Mouse (Mus musculus): Measurements from ENCODE around the gene Ube2o. TPM values are rescaled to one million over a fixed set of nuclear protein-coding genes. Genes with fewer than 3 reads are reported as not detected.

Gene Ube2o
- polyA plus RNA-seq, 1 experiment, result 7.9 TPM

GRCm38 (mm10) chr11:116505573-116505972, 75.7 kb downstream of the Ube2o start:
- Histone ChIP-seq H3K36me3 (ENCODE audit: control insufficient read depth, insufficient read depth, low read length) (no peaks in the 10 kb centered on the region), H3K27ac (ENCODE audit: insufficient read depth, low read depth, low read length) (no peak overlapping the region), H3K4me3 (ENCODE audit: low read depth, low read length) (no peak overlapping the region), H3K27me3 (ENCODE audit: control insufficient read depth, insufficient read depth, low read length) (no peaks in the 10 kb centered on the region), H3K4me1 (ENCODE audit: control insufficient read depth, insufficient read depth, insufficient read length, low read length) (no peaks in the 10 kb centered on the region)
- 76% methylated on average over 5 of the region's 5 CpGs for WGBS
- TF ChIP-seq POLR2A (IDR thresholded peaks at IDR 0.05; ENCODE audit: low read depth, low read length) (no peak), CTCF (IDR thresholded peaks at IDR 0.05; ENCODE audit: extremely low read depth, insufficient read length, insufficient replicate concordance, low read depth, low read length) (no peak)

- no peaks in the 10 kb centered on the region for H3K36me3 ChIP-seq (ENCODE audit: control insufficient read depth, insufficient read depth, low read length)
- 86% methylated on average over 17 of the region's 17 CpGs for whole genome bisulfite sequencing
- H3K4me1 ChIP-seq (ENCODE audit: control insufficient read depth, insufficient read depth, insufficient read length, low read length), result no peaks in the 10 kb centered on the region
- no peak overlapping the region for H3K27ac ChIP-seq (ENCODE audit: insufficient read depth, low read depth, low read length)
- no peaks in the 10 kb centered on the region for H3K27me3 ChIP-seq (ENCODE audit: control insufficient read depth, insufficient read depth, low read length)
- TF ChIP-seq CTCF (IDR thresholded peaks at IDR 0.05; ENCODE audit: extremely low read depth, insufficient read length, insufficient replicate concordance, low read depth, low read length) (no peak), POLR2A (IDR thresholded peaks at IDR 0.05; ENCODE audit: low read depth, low read length) (no peak)
- H3K4me3 ChIP-seq (ENCODE audit: low read depth, low read length), result no peak overlapping the region
Measured at GRCm38 (mm10) chr11:116504516-116504915, 76.7 kb downstream of the Ube2o start.

GRCm38 (mm10) chr11:116501005-116501746, 80.1 kb downstream of the Ube2o start:
- Histone ChIP-seq H3K4me3 (ENCODE audit: low read depth, low read length) (no peak overlapping the region), H3K4me1 (ENCODE audit: control insufficient read depth, insufficient read depth, insufficient read length, low read length) (no peaks in the 10 kb centered on the region), H3K36me3 (ENCODE audit: control insufficient read depth, insufficient read depth, low read length) (no peaks in the 10 kb centered on the region), H3K27ac (ENCODE audit: insufficient read depth, low read depth, low read length) (no peak overlapping the region), H3K27me3 (ENCODE audit: control insufficient read depth, insufficient read depth, low read length) (no peaks in the 10 kb centered on the region)
- WGBS, result 12% methylated on average over 7 of the region's 7 CpGs
- TF ChIP-seq POLR2A (IDR thresholded peaks at IDR 0.05; ENCODE audit: low read depth, low read length) (no peak), CTCF (IDR thresholded peaks at IDR 0.05; ENCODE audit: extremely low read depth, insufficient read length, insufficient replicate concordance, low read depth, low read length) (no peak)

GRCm38 (mm10) chr11:116499018-116499417, 82.2 kb downstream of the Ube2o start:
- Histone ChIP-seq H3K27me3 (ENCODE audit: control insufficient read depth, insufficient read depth, low read length) (no peaks in the 10 kb centered on the region), H3K36me3 (ENCODE audit: control insufficient read depth, insufficient read depth, low read length) (no peaks in the 10 kb centered on the region), H3K4me3 (ENCODE audit: low read depth, low read length) (no peak overlapping the region), H3K4me1 (ENCODE audit: control insufficient read depth, insufficient read depth, insufficient read length, low read length) (peaks cover 1% of the 10 kb centered on the region; the same call in 1 of the 2 replicates), H3K27ac (ENCODE audit: insufficient read depth, low read depth, low read length) (no peak overlapping the region)
- WGBS, result 51% methylated on average over 6 of the region's 6 CpGs
- no peak for TF ChIP-seq POLR2A (IDR thresholded peaks at IDR 0.05; ENCODE audit: low read depth, low read length)
- TF ChIP-seq CTCF (IDR thresholded peaks at IDR 0.05; ENCODE audit: extremely low read depth, insufficient read length, insufficient replicate concordance, low read depth, low read length), result no peak

- TF ChIP-seq CTCF (IDR thresholded peaks at IDR 0.05; ENCODE audit: extremely low read depth, insufficient read length, insufficient replicate concordance, low read depth, low read length), result no peak
- no peak for TF ChIP-seq POLR2A (IDR thresholded peaks at IDR 0.05; ENCODE audit: low read depth, low read length)
- Histone ChIP-seq H3K27ac (ENCODE audit: insufficient read depth, low read depth, low read length) (no peak overlapping the region), H3K4me3 (ENCODE audit: low read depth, low read length) (0 out of 2 replicates have a peak overlapping the region, but pooled peaks have one; percentile 10), H3K4me1 (ENCODE audit: control insufficient read depth, insufficient read depth, insufficient read length, low read length) (peaks cover 4% of the 10 kb centered on the region; the same call in 1 of the 2 replicates), H3K36me3 (ENCODE audit: control insufficient read depth, insufficient read depth, low read length) (no peaks in the 10 kb centered on the region), H3K27me3 (ENCODE audit: control insufficient read depth, insufficient read depth, low read length) (no peaks in the 10 kb centered on the region)
- WGBS, result 37% methylated on average over 34 of the region's 34 CpGs
Measured at GRCm38 (mm10) chr11:116498596-116498995, 82.7 kb downstream of the Ube2o start.

GRCm38 (mm10) chr11:116497313-116497712, 83.9 kb downstream of the Ube2o start:
- no peak overlapping the region for H3K4me3 ChIP-seq (ENCODE audit: low read depth, low read length)
- no peak for TF ChIP-seq CTCF (IDR thresholded peaks at IDR 0.05; ENCODE audit: extremely low read depth, insufficient read length, insufficient replicate concordance, low read depth, low read length)
- TF ChIP-seq POLR2A (IDR thresholded peaks at IDR 0.05; ENCODE audit: low read depth, low read length), result no peak
- WGBS, result 69% methylated on average over 4 of the region's 4 CpGs
- no peaks in the 10 kb centered on the region for H3K27me3 ChIP-seq (ENCODE audit: control insufficient read depth, insufficient read depth, low read length)
- no peaks in the 10 kb centered on the region for H3K36me3 ChIP-seq (ENCODE audit: control insufficient read depth, insufficient read depth, low read length)
- H3K4me1 ChIP-seq (ENCODE audit: control insufficient read depth, insufficient read depth, insufficient read length, low read length), result peaks cover 14% of the 10 kb centered on the region; the same call in 1 of the 2 replicates
- H3K27ac ChIP-seq (ENCODE audit: insufficient read depth, low read depth, low read length), result no peak overlapping the region

GRCm38 (mm10) chr11:116494474-116495174, 86.6 kb downstream of the Ube2o start:
- H3K27ac ChIP-seq (ENCODE audit: insufficient read depth, low read depth, low read length), result peak overlapping the region; percentile 93

More at GRCm38 (mm10) chr11:116494474-116495174, 86.6 kb downstream of the Ube2o start:
- Histone ChIP-seq H3K27me3 (ENCODE audit: control insufficient read depth, insufficient read depth, low read length) (no peaks in the 10 kb centered on the region), H3K36me3 (ENCODE audit: control insufficient read depth, insufficient read depth, low read length) (no peaks in the 10 kb centered on the region), H3K4me1 (ENCODE audit: control insufficient read depth, insufficient read depth, insufficient read length, low read length) (peaks cover 19% of the 10 kb centered on the region; the same call in 1 of the 2 replicates), H3K4me3 (ENCODE audit: low read depth, low read length) (peak overlapping the region; percentile 0; the same call in 1 of the 2 replicates)
- WGBS, result 18% methylated on average over 13 of the region's 13 CpGs
- no peak for TF ChIP-seq CTCF (IDR thresholded peaks at IDR 0.05; ENCODE audit: extremely low read depth, insufficient read length, insufficient replicate concordance, low read depth, low read length)
- no peak for TF ChIP-seq POLR2A (IDR thresholded peaks at IDR 0.05; ENCODE audit: low read depth, low read length)

Measured in small intestine, adult 2 months (tissue).